ENCODE assay signal across 14 mouse cellular contexts in the genomic region with DNA sequence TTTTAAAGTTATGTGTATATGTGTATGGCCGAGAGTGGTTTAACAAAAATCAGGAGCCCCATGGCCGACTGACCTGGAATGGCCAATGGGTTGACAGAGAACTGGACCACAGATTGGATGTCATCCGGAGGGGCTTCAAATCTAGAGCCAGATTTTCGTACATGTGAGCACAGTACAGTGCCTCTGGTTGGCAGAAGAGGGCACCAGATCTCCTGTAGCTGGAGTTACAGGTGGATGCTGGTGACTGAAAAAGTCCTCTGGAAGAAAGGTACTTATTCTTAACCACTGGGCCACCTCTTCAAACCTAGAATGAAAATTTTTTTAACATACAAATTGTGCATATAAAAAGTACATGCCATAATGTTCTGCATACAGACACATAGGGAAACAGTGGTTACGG. TPM values are rescaled to one million over a fixed set of nuclear protein-coding genes. Genes with fewer than 3 reads are reported as not detected.
DNase-seq lines count a peak whose midpoint lies in the region; ATAC-seq and TF ChIP-seq lines count a peak whose summit lies in the region.
"Had no signal": no experiment of that assay in that cellular context is flagged by ENCODE, and none has a peak within 500 bp of the region (broad histone marks: within the 10 kb centered on the region; RNA-seq: fewer than 3 reads in every experiment).

No protein-coding gene starts in this region.

- ATAC-seq in kidney, embryonic 15.5 days (replicated peaks; ENCODE audit: low FRiP score) = no peak

- no peak overlapping the region for H3K9ac ChIP-seq in kidney, embryonic 15.5 days
- H3K9ac ChIP-seq: lung, embryonic 15.5 days had no signal

- no peaks in the 10 kb centered on the region for H3K9me3 ChIP-seq in kidney, embryonic 15.5 days (replicated peaks)
- H3K9me3 ChIP-seq: heart, embryonic 10.5 days; lung, embryonic 15.5 days had no signal

- TF ChIP-seq CTCF in bone marrow, adult 2 months (IDR thresholded peaks at IDR 0.05; ENCODE audit: control insufficient read depth, insufficient read depth, low read length) = peak; percentile 19; the same call in 1 of the 2 replicates

- intact Hi-C loops in left cerebral cortex, postnatal 14 days (cut with DNase I) = no loop called here

- H3K4me3 ChIP-seq in kidney, embryonic 15.5 days (replicated peaks) = no peak overlapping the region
- H3K4me3 ChIP-seq in bone marrow, adult 2 months (replicated peaks; ENCODE audit: control insufficient read depth, low read depth, low read length) = no peak overlapping the region
- H3K4me3 ChIP-seq: heart, embryonic 10.5 days; lung, embryonic 15.5 days had no signal

- no peaks in the 10 kb centered on the region for H3K27me3 ChIP-seq in kidney, embryonic 15.5 days
- H3K27me3 ChIP-seq in splenic B cell, adult 2 months (ENCODE audit: control insufficient read depth, insufficient read depth, low read length, poor library complexity, severe bottlenecking) = no peaks in the 10 kb centered on the region
- H3K27me3 ChIP-seq: lung, embryonic 15.5 days had no signal

- H3K4me1 ChIP-seq in kidney, embryonic 15.5 days = peaks cover 11% of the 10 kb centered on the region
- H3K4me1 ChIP-seq in bone marrow, adult 2 months (ENCODE audit: control insufficient read depth, insufficient read depth, low read length) = peaks cover 9% of the 10 kb centered on the region
- H3K4me1 ChIP-seq: lung, embryonic 15.5 days had no signal

- WGBS in kidney, embryonic 15.5 days = 73% methylated on average over 5 of the region's 5 CpGs
- WGBS in bone marrow, adult 2 months = 69% methylated on average over 5 of the region's 5 CpGs

- DNase-seq in kidney, postnatal 36 days = no peak
- peak; percentile 25 for DNase-seq in thymus, postnatal 14 days
- no peak for DNase-seq in thymus, postnatal 0 days (ENCODE audit: low spot score)
- peak; percentile 61 for DNase-seq in splenic B cell, adult 2 months (ENCODE audit: low read depth, low spot score)
- no peak for DNase-seq in left cerebral cortex, postnatal 14 days (ENCODE audit: low spot score in 2 of 2)
- no peak for DNase-seq in c-Kit-positive CD71-positive TER-119-positive erythroid progenitor cells, embryonic 14.5 days (ENCODE audit: low spot score)
- DNase-seq: midbrain, embryonic 14.5 days had no signal

- no peak overlapping the region for H3K4me2 ChIP-seq in kidney, embryonic 15.5 days
- H3K4me2 ChIP-seq: lung, embryonic 15.5 days had no signal

- no peaks in the 10 kb centered on the region for H3K36me3 ChIP-seq in kidney, embryonic 15.5 days
- no peaks in the 10 kb centered on the region for H3K36me3 ChIP-seq in splenic B cell, adult 2 months (ENCODE audit: control insufficient read depth, insufficient read depth, low read length, poor library complexity, severe bottlenecking)
- H3K36me3 ChIP-seq: heart, embryonic 10.5 days; lung, embryonic 15.5 days had no signal

- TF ChIP-seq POLR2A in bone marrow, adult 2 months (IDR thresholded peaks at IDR 0.05; ENCODE audit: borderline replicate concordance, control insufficient read depth, low read depth, low read length) = no peak

- peak overlapping the region; percentile 66 for H3K27ac ChIP-seq in kidney, embryonic 15.5 days
- no peak overlapping the region for H3K27ac ChIP-seq in bone marrow, adult 2 months (ENCODE audit: control insufficient read depth, insufficient read depth, low read depth, low read length, poor library complexity)
- H3K27ac ChIP-seq: heart, embryonic 10.5 days; lung, embryonic 15.5 days had no signal

RNA-seq across cellular contexts. Expression of a gene that starts 3.1 kb away (rescaled TPM):
- not detected in 2 replicates for polyA plus RNA-seq in kidney, embryonic 15.5 days (2015; fragmentation: Nextera tagmentation; extraction: Ambion mirVana)
- 0.35 and 0.37 TPM in 2 replicates for polyA plus RNA-seq in thymus, postnatal 0 days (2015; fragmentation: Nextera tagmentation; extraction: Ambion mirVana)
- 1.2 TPM in 1 of 2 replicates, not detected in the other for polyA plus RNA-seq in bone marrow, adult 2 months (2011; ENCODE audit: insufficient read depth, insufficient read length, low replicate concordance, missing spikeins)
- not detected for total RNA-seq in left cerebral cortex, postnatal 14 days (2021)
- total RNA-seq: common myeloid progenitor, adult 5-6 weeks; heart, postnatal 4 days had no signal
- polyA plus RNA-seq: heart, embryonic 10.5 days; lung, embryonic 15.5 days; midbrain, embryonic 14.5 days; neural tube, embryonic 14.5 days had no signal

RNA-seq across cellular contexts. Expression of a gene that starts 6.0 kb away (rescaled TPM):
- polyA plus RNA-seq in kidney, embryonic 15.5 days (2015; fragmentation: Nextera tagmentation; extraction: Ambion mirVana) = 17.1 and 19.8 TPM in 2 replicates
- 7.2 and 11.4 TPM in 2 replicates for polyA plus RNA-seq in thymus, postnatal 0 days (2015; fragmentation: Nextera tagmentation; extraction: Ambion mirVana)
- polyA plus RNA-seq in bone marrow, adult 2 months (2011; ENCODE audit: insufficient read depth, insufficient read length, low replicate concordance, missing spikeins) = 14.5 and 24.4 TPM in 2 replicates
- 10 to 100 TPM; 21.5 to 29.5 TPM for total RNA-seq in left cerebral cortex, postnatal 14 days (2021)

Comparison
In these comparisons a context has a peak if more than half of its experiments do, and no peak if none do; other contexts are left out.
1. DNase-seq: peak in thymus, postnatal 14 days (single experiment) and splenic B cell, adult 2 months (single experiment); none in kidney, postnatal 36 days (0 of 2), thymus, postnatal 0 days (single experiment), left cerebral cortex, postnatal 14 days (0 of 2) and c-Kit-positive CD71-positive TER-119-positive erythroid progenitor cells, embryonic 14.5 days (single experiment).